Mouse (Mus musculus) kidney, embryonic 14.5 days (tissue): ENCODE results near the gene Il9r. TPM values are rescaled to one million over a fixed set of nuclear protein-coding genes. Genes with fewer than 3 reads are reported as not detected.

Experiments
- ATAC-seq: fragments of 200-750 bp; cut with Nextera tagmentation; 2 replicates; pipeline ENCODE4 v1.8.0; 2017; ENCODE audit warnings: moderate number of reproducible peaks, mild to moderate bottlenecking, moderate TSS enrichment, moderate library complexity; ENCODE audit not compliant: low FRiP score, low TSS enrichment
- H3K27ac ChIP-seq: fragments of 300-500 bp; sonication (generic); 2 replicates; pipeline ENCODE4 v1.5.1; 2014; ENCODE audit warnings: low read depth, mild to moderate bottlenecking, low read length, moderate library complexity, mixed read lengths
- H3K27me3 ChIP-seq: fragments of 300-500 bp; sonication (generic); 2 replicates; pipeline ENCODE4 v1.6.1; 2014; ENCODE audit warnings: mild to moderate bottlenecking, low read length; ENCODE audit not compliant: control insufficient read depth, insufficient read depth
- H3K36me3 ChIP-seq: fragments of 300-500 bp; sonication (generic); 2 replicates; pipeline ENCODE4 v1.6.1; 2014; ENCODE audit warnings: low read length, mixed read lengths; ENCODE audit not compliant: control insufficient read depth, insufficient read depth
- H3K4me1 ChIP-seq: fragments of 300-500 bp; sonication (generic); 2 replicates; pipeline ENCODE4 v1.6.1; 2014; ENCODE audit warnings: low read length, mixed read lengths; ENCODE audit not compliant: control insufficient read depth, insufficient read depth
- H3K4me2 ChIP-seq: fragments of 300-500 bp; sonication (generic); replicated peaks from 2 replicates; pipeline ENCODE4 v1.6.1; 2014; ENCODE audit warnings: low read depth, mild to moderate bottlenecking, low read length
- H3K4me3 ChIP-seq: fragments of 300-500 bp; sonication (generic); 2 replicates; pipeline ENCODE4 v1.5.1; 2014; ENCODE audit warnings: mild to moderate bottlenecking, low read length
- H3K9ac ChIP-seq: fragments of 300-500 bp; sonication (generic); 2 replicates; pipeline ENCODE4 v1.6.1; 2014; ENCODE audit warnings: low read depth, mild to moderate bottlenecking, low read length, moderate library complexity
- H3K9me3 ChIP-seq: fragments of 300-500 bp; sonication (generic); 2 replicates; pipeline ENCODE4 v1.6.1; 2016; ENCODE audit warnings: low read length; ENCODE audit not compliant: control insufficient read depth
- WGBS: fragments of 180-500 bp; shearing (Covaris S2); extraction: QIAGEN DNeasy Blood & Tissue Kit; methylation state at CpG from one replicate; pipeline ENCODE4 v1.1.7; 2014; 5-methylcytosine and 5-hydroxymethylcytosine counted together
- polyA plus RNA-seq: library from polyadenylated mRNA; unstranded; fragments of >200 nt; fragmentation: Nextera tagmentation; extraction: Ambion mirVana; gene quantifications from 2 replicates; pipeline ENCODE4 v1.2.1, GENCODE M21; 2014

Il9r gene
- not detected in 2 replicates for polyA plus RNA-seq

GRCm38 (mm10) chr11:32200075-32200601, at the start of gene Il9r:
Gene Il9r, minus strand, starts transcription at chr11:32200279.
- Histone ChIP-seq H3K36me3 (no peaks in the 10 kb centered on the region), H3K9me3 (no peaks in the 10 kb centered on the region), H3K9ac (no peak within 1 kb of the TSS), H3K4me3 (no peak within 1 kb of the TSS), H3K4me2 (no peak within 1 kb of the TSS), H3K27me3 (no peaks in the 10 kb centered on the region), H3K27ac (no peak within 1 kb of the TSS), H3K4me1 (no peaks in the 10 kb centered on the region)
- 68% methylated on average over 10 of the region's 10 CpGs for WGBS
- ATAC-seq: no peak

- H3K9me3 ChIP-seq: no peaks in the 10 kb centered on the region
- H3K27ac ChIP-seq: no peak overlapping the region
- no peak overlapping the region for H3K4me2 ChIP-seq
- H3K9ac ChIP-seq: no peak overlapping the region
- peaks cover 11% of the 10 kb centered on the region for H3K4me1 ChIP-seq
- no peaks in the 10 kb centered on the region for H3K27me3 ChIP-seq
- ATAC-seq: no peak
- peaks cover 58% of the 10 kb centered on the region for H3K36me3 ChIP-seq
- 62% methylated on average over 3 of the region's 3 CpGs for WGBS
- no peak overlapping the region for H3K4me3 ChIP-seq
These were observed 48.3 kb upstream of the Il9r start for GRCm38 (mm10) chr11:32248350-32248749.

GRCm38 (mm10) chr11:32247068-32247467, 47.0 kb upstream of the Il9r start:
- H3K4me1 ChIP-seq: peaks cover 14% of the 10 kb centered on the region
- H3K4me3 ChIP-seq: no peak overlapping the region
- no peak for ATAC-seq
- H3K4me2 ChIP-seq: no peak overlapping the region
- no peaks in the 10 kb centered on the region for H3K27me3 ChIP-seq
- H3K9ac ChIP-seq: no peak overlapping the region
- peaks cover 51% of the 10 kb centered on the region for H3K36me3 ChIP-seq
- H3K27ac ChIP-seq: no peak overlapping the region
- H3K9me3 ChIP-seq: no peaks in the 10 kb centered on the region

GRCm38 (mm10) chr11:32245614-32246013, 45.5 kb upstream of the Il9r start:
- 91% methylated on average over 6 of the region's 6 CpGs for WGBS
- peaks cover 55% of the 10 kb centered on the region for H3K36me3 ChIP-seq
- H3K9ac ChIP-seq: no peak overlapping the region
- no peaks in the 10 kb centered on the region for H3K27me3 ChIP-seq
- H3K4me2 ChIP-seq: no peak overlapping the region
- H3K9me3 ChIP-seq: no peaks in the 10 kb centered on the region
- peaks cover 14% of the 10 kb centered on the region for H3K4me1 ChIP-seq
- ATAC-seq: no peak
- no peak overlapping the region for H3K27ac ChIP-seq
- no peak overlapping the region for H3K4me3 ChIP-seq

- Histone ChIP-seq H3K27ac (peak overlapping the region; percentile 72), H3K36me3 (peaks cover 54% of the 10 kb centered on the region), H3K27me3 (no peaks in the 10 kb centered on the region), H3K9me3 (no peaks in the 10 kb centered on the region), H3K4me1 (peaks cover 14% of the 10 kb centered on the region), H3K4me2 (no peak overlapping the region), H3K4me3 (no peak overlapping the region), H3K9ac (no peak overlapping the region)
- no peak for ATAC-seq
- WGBS: 93% methylated on average over 1 of the region's 1 CpGs
These were observed 44.5 kb upstream of the Il9r start for GRCm38 (mm10) chr11:32244617-32245016.

GRCm38 (mm10) chr11:32244064-32244463, 44.0 kb upstream of the Il9r start:
- ATAC-seq: peak; percentile 32; the same call in 1 of the 2 replicates
- 63% methylated on average over 3 of the region's 3 CpGs for WGBS
- Histone ChIP-seq H3K36me3 (peaks cover 52% of the 10 kb centered on the region), H3K9ac (no peak overlapping the region), H3K4me1 (peaks cover 14% of the 10 kb centered on the region), H3K27ac (peak overlapping the region; percentile 72), H3K4me3 (no peak overlapping the region), H3K4me2 (no peak overlapping the region), H3K27me3 (no peaks in the 10 kb centered on the region), H3K9me3 (no peaks in the 10 kb centered on the region)

- peaks cover 56% of the 10 kb centered on the region for H3K36me3 ChIP-seq
- ATAC-seq: peak; percentile 79
- peak overlapping the region; percentile 72; the same call in 1 of the 2 replicates for H3K27ac ChIP-seq
These were observed 43.3 kb upstream of the Il9r start for GRCm38 (mm10) chr11:32243205-32243955.

GRCm38 (mm10) chr11:32242209-32242608, 42.1 kb upstream of the Il9r start:
- 79% methylated on average over 3 of the region's 3 CpGs for WGBS

More at GRCm38 (mm10) chr11:32243205-32243955, 43.3 kb upstream of the Il9r start:
- H3K4me2 ChIP-seq: no peak overlapping the region
- no peaks in the 10 kb centered on the region for H3K27me3 ChIP-seq
- 35% methylated on average over 7 of the region's 7 CpGs for WGBS
- no peak overlapping the region for H3K4me3 ChIP-seq
- H3K4me1 ChIP-seq: peaks cover 14% of the 10 kb centered on the region
- no peaks in the 10 kb centered on the region for H3K9me3 ChIP-seq
- no peak overlapping the region for H3K9ac ChIP-seq

GRCm38 (mm10) chr11:32241391-32241790, 41.3 kb upstream of the Il9r start:
- Histone ChIP-seq H3K36me3 (peaks cover 40% of the 10 kb centered on the region; the same call in 1 of the 2 replicates), H3K4me2 (no peak overlapping the region), H3K27me3 (no peaks in the 10 kb centered on the region)

More at GRCm38 (mm10) chr11:32242209-32242608, 42.1 kb upstream of the Il9r start:
- ATAC-seq: no peak
- Histone ChIP-seq H3K36me3 (peaks cover 48% of the 10 kb centered on the region), H3K4me1 (peaks cover 14% of the 10 kb centered on the region), H3K9ac (no peak overlapping the region), H3K9me3 (no peaks in the 10 kb centered on the region), H3K27ac (no peak overlapping the region), H3K4me2 (no peak overlapping the region), H3K4me3 (no peak overlapping the region), H3K27me3 (no peaks in the 10 kb centered on the region)

More at GRCm38 (mm10) chr11:32241391-32241790, 41.3 kb upstream of the Il9r start:
- no peak overlapping the region for H3K9ac ChIP-seq
- no peak overlapping the region for H3K4me3 ChIP-seq
- no peak overlapping the region for H3K27ac ChIP-seq
- no peak for ATAC-seq
- no peaks in the 10 kb centered on the region for H3K9me3 ChIP-seq
- peaks cover 14% of the 10 kb centered on the region for H3K4me1 ChIP-seq
